Mouse (Mus musculus) heart, postnatal 0 days (tissue): ENCODE results near the gene Lrig1.

Experiments used
- CTCF ChIP-seq: IDR thresholded peaks from 2 replicates; pipeline ENCODE4 v1.5.1; 2016; ENCODE audit warnings: antibody characterized with exemption, control low read depth, low read depth
- EP300 ChIP-seq: IDR thresholded peaks from 2 replicates; pipeline ENCODE4 v1.6.1; 2016; ENCODE audit warnings: antibody characterized with exemption, low read depth

DNA sequence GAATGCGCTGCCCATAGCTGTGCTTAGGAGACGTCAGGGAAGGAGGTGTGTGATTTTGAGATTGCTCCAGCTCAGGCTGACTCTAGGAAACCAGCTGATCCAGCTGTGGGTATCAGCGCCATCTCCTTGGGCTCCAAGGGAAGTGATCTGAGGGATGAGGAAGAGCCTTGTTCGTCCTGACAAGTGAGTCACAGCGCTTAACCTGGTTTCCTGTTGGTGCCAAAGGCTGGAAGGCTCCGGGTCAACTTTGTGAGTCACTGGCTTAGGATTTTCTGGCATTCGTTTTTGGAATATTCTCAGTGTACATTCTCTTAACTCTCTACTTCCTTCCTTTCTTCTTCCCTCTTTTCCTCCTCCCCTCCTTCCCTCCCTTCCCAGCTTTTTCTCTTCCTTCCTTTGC, 48.4 kb upstream of the Lrig1 start:
- no peak for TF ChIP-seq EP300
- TF ChIP-seq CTCF = no peak
